Mouse (Mus musculus) spleen, adult 2 months (tissue): ENCODE results near the gene Cdip1. TPM values are rescaled to one million over a fixed set of nuclear protein-coding genes. Genes with fewer than 3 reads are reported as not detected.
"Not testable (repeated sequence)": the region's sequence is repeated elsewhere in the genome, so short reads cannot be mapped to it uniquely, and the experiment has no call there.

ENCODE experiments used
- DNase-seq, 2 experiments: peaks; one replicate each; pipeline versions ENCODE4 v3.0.0 to v3.0.0-alpha.2; 2012 to 2021; ENCODE audit warnings: low spot score in 2 of 2, low read depth in 1 of 2
- H3K27ac ChIP-seq: fragments of 200-500 bp; 2 replicates; pipeline ENCODE4 v1.5.1; 2012; ENCODE audit warnings: low read length, inconsistent platforms; ENCODE audit not compliant: insufficient read depth
- H3K27me3 ChIP-seq: fragments of 200-500 bp; 2 replicates; pipeline ENCODE4 v1.6.1; 2012; ENCODE audit warnings: mild to moderate bottlenecking, moderate library complexity, low read length, inconsistent platforms; ENCODE audit not compliant: control insufficient read depth, insufficient read depth
- H3K36me3 ChIP-seq: fragments of 200-500 bp; 2 replicates; pipeline ENCODE4 v1.6.1; 2012; ENCODE audit warnings: mild to moderate bottlenecking, low read length, inconsistent platforms; ENCODE audit not compliant: control insufficient read depth, insufficient read depth
- H3K4me1 ChIP-seq: fragments of 200-500 bp; 2 replicates; pipeline ENCODE4 v1.6.1; 2011; ENCODE audit warnings: inconsistent platforms; ENCODE audit not compliant: control insufficient read depth, insufficient read depth, insufficient read length
- H3K4me3 ChIP-seq: fragments of 200-500 bp; 2 replicates; pipeline ENCODE4 v1.5.1; 2011; ENCODE audit warnings: mild to moderate bottlenecking, inconsistent platforms; ENCODE audit not compliant: insufficient read depth, insufficient read length; ENCODE audit errors: extremely low read depth
- CTCF ChIP-seq: fragments of 200-500 bp; IDR thresholded peaks from 2 replicates; pipeline ENCODE4 v1.5.1; 2011; ENCODE audit warnings: mild to moderate bottlenecking, inconsistent platforms; ENCODE audit not compliant: insufficient read depth, insufficient read length, insufficient replicate concordance; ENCODE audit errors: extremely low read depth
- POLR2A ChIP-seq: fragments of 200-500 bp; IDR thresholded peaks from 2 replicates; pipeline ENCODE4 v1.6.1; 2011; ENCODE audit warnings: low read depth, low read length, inconsistent platforms
- WGBS: fragments of 180-500 bp; shearing (Covaris S2); methylation state at CpG from one replicate; pipeline ENCODE4 v1.1.7; 2018; 5-methylcytosine and 5-hydroxymethylcytosine counted together
- polyA plus RNA-seq: library from polyadenylated mRNA; depleted of rRNA; stranded (reverse); fragments of >200 nt; gene quantifications from 2 replicates; pipeline ENCODE4 v1.2.3, GENCODE M21; 2012

The Cdip1 gene
- polyA plus RNA-seq, 1 experiment = 40.4 TPM

DNA sequence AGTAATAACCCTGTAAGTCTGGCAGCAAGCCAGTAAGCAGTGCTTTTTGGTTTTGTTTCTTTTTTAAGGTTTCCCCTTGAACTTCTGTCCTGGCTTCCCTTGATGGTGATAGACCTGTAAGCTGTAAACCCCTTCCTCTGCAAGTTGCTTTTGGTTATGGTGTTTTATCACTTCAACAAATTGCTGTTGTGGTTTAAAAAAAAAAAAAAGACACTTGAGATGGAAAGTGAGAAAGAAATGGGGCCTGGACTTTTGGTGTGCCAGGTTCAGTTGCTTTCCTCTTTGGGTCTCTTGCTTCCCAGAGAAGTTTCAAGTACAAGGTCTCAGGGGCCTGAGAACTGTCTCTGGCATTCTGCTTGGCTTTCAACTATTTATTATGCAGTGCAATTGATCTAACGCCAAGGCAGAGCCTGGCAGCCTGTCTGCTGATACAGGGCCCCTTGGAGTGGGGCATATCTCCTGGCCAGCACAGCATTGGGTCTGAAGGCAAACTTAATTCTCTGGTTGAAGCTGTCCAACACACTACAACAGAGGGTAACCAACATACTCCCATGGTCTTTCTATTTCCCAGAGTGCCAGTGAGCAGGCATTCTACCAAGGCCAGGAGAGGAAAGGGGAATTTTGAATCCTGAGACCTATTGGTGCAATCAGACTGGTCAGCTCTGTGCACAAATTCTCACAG is 16.7 kb downstream of the Cdip1 start:
- Histone ChIP-seq H3K4me3 (no peak overlapping the region), H3K36me3 (peaks cover 20% of the 10 kb centered on the region), H3K27me3 (no peaks in the 10 kb centered on the region), H3K27ac (no peak overlapping the region), H3K4me1 (0 out of 2 replicates have a peak, but pooled peaks cover 3% of the 10 kb centered on the region)
- DNase-seq = no peak
- TF ChIP-seq CTCF (no peak), POLR2A (no peak)
- WGBS = 37% methylated on average over 1 of the region's 1 CpGs

DNA sequence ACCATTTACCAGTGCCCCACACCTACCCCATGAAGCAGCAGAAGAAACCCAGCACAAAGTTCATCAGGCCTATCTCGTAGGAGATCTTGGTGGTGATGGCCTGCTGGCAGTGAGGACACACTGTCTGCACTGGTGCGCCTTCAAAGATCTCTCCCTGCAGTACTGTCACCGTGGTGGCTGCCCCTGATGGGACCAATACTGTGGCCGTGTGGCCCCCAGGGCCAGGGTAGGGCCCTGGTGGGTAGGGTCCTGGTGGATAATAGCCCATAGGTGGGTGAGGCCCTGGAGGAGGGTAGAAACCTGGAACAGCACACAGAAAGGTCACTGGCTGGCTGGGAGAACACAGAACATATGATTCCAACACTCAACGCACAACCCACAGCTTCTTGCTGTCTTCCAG is 21.4 kb downstream of the Cdip1 start:
- H3K27ac ChIP-seq = no peak overlapping the region
- no peak for DNase-seq
- no peaks in the 10 kb centered on the region for H3K27me3 ChIP-seq
- 0 out of 2 replicates have a peak, but pooled peaks cover 3% of the 10 kb centered on the region for H3K4me1 ChIP-seq
- WGBS = 97% methylated on average over 5 of the region's 5 CpGs
- H3K36me3 ChIP-seq = peaks cover 49% of the 10 kb centered on the region
- no peak overlapping the region for H3K4me3 ChIP-seq
- TF ChIP-seq POLR2A = no peak
- no peak for TF ChIP-seq CTCF

DNA sequence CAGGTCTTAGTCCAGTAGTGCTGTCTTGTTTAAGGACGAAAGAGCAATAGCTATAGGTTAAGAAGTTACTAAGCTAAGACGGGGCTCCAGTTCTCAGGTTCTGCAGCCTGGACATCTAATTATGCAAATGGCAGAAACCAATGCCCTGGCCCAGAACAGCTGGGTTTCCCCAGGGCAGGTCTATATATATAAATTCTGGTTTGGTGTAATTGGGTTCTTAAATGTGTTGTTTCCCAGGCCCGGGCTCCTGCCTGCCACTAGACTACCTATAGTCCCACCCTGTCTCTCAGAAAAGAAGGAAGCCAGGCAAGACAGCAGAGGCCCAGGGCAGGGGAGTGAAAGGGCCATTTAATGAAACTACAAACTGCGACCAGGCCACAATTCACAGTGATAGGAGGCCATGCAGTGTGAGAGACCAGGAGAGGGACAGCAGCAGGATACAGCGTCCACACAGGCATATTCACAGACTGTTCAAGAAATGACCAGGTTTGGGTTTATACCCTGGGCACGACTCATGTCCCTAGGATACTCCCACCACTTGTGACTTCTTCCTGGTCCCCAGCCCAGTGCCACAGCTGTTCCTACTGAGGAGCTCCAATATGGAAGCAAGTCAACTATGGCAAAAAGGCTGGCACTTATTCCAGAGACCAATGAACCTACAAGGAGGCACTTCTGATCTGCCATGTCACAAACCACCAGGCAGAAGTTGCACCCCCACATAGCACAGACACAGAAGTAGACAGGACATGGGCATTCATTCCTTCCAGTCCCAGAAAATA is 22.9 kb downstream of the Cdip1 start:
- TF ChIP-seq CTCF = no peak
- no peak for TF ChIP-seq POLR2A
- DNase-seq = no peak
- Histone ChIP-seq H3K36me3 (peaks cover 52% of the 10 kb centered on the region), H3K4me1 (no peaks in the 10 kb centered on the region), H3K27me3 (no peaks in the 10 kb centered on the region), H3K4me3 (no peak overlapping the region), H3K27ac (no peak overlapping the region)
- 77% methylated on average over 6 of the region's 6 CpGs for WGBS

DNA sequence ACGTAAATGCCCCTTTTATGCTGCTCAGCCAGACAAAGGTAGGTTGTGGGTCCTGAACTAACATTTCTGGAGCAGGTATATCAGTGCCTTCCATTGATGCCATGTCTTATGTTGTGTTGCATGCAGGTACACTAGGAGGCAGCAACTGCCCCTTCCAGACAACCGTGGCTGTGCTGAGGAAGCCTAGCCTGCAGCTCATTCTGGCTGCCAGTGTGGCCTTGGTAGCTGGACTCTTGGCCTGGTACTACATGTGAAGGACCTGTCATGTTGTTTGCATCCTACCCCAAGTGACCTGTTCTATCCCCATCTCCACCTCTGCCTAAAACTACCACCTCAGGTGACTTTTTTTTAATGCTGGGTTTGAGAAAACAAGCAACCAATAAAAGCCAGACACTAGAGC is 24.2 kb downstream of the Cdip1 start:
- Histone ChIP-seq H3K27me3 (no peaks in the 10 kb centered on the region), H3K4me3 (no peak overlapping the region), H3K27ac (no peak overlapping the region), H3K36me3 (peaks cover 52% of the 10 kb centered on the region), H3K4me1 (no peaks in the 10 kb centered on the region)
- TF ChIP-seq POLR2A (no peak), CTCF (no peak)
- no peak for DNase-seq
- WGBS = 95% methylated on average over 2 of the region's 2 CpGs

DNA sequence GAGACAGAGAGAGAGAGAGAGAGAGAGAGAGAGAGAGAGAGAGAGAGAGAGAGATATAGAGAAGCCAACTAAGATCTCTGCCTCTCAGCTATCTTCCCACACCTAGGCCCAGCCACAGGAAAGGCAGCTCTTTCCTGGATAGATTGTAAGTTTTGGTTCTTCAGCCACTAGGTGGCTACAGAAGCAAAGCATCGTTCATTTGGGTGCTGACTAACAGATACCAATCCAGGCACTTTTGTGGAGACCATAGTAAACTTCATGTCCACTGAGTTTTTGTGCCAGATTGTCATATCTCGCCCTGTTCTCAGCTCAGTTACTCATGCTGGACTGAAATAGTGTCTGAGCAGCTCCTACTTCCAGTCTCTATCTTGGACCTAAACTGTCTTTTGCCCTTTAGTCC is 26.8 kb downstream of the Cdip1 start:
- Histone ChIP-seq H3K27me3 (no peaks in the 10 kb centered on the region), H3K4me3 (no peak overlapping the region), H3K27ac (no peak overlapping the region), H3K4me1 (no peaks in the 10 kb centered on the region), H3K36me3 (peaks cover 31% of the 10 kb centered on the region)
- TF ChIP-seq CTCF (peak; percentile 23; the same call in 1 of the 2 replicates), POLR2A (no peak)
- DNase-seq = peak in 1 of 2 experiments; percentile 12
- WGBS = 38% methylated on average over 2 of the region's 2 CpGs

DNA sequence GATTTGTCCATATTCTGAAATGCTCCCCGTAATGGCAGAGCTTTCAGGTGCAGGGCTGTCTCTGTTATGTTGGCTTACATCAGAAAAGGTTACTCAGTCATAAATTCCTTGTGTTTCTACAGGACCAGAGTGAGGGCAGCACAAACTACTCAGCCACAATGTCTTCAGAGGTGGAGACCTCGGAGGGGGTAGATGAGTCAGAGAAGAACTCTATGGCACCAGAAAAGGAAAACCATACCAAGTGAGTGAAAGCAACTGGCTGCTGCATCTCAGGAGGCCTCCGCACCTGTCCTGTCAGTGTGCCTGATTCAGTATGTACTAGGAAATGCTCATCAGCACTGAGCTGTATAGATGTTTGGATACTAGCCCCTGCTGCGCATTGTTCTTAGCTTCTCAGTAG is 27.7 kb downstream of the Cdip1 start:
- TF ChIP-seq CTCF (no peak), POLR2A (no peak)
- H3K4me1 ChIP-seq = no peaks in the 10 kb centered on the region
- no peak overlapping the region for H3K27ac ChIP-seq
- WGBS = 95% methylated on average over 4 of the region's 4 CpGs
- DNase-seq = no peak
- no peaks in the 10 kb centered on the region for H3K27me3 ChIP-seq
- H3K4me3 ChIP-seq = no peak overlapping the region
- H3K36me3 ChIP-seq = peaks cover 23% of the 10 kb centered on the region

DNA sequence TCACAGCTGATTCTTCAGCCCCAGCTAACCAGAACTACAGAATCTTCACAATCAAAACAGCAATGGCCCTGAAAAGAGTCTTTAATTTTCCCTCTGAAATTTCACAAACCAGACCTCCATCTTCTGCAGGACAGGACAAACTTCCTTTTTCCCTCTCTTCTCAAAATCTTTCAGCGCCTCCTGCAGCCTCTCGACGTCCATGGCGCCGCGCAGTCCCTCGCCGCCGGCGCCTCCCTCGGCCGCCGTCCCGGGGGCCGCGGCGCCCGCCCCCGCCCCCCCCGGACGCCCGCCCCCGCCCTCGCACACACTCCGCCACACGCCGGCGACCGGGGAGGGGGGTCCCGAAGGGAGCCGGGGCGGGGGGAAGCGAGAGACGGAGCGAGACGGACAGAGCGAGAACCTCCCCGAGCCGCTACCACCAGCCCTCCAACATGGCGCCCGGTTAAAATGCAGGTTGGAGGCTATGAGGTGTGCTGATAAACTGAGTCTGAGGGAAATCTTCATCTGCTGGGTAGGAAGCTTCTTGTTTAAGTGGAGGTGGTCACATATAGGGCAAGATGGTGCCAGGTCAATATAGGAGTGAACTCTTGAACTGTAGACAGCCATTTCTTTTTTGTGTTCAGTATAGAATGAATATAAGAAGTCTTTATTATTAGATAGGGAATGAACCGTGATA is 33.3 kb downstream of the Cdip1 start:
- not testable (repeated sequence) for H3K4me1 ChIP-seq, H3K27me3 ChIP-seq, H3K36me3 ChIP-seq, DNase-seq
- Histone ChIP-seq H3K4me3 (peak overlapping the region; percentile 36; the same call in 1 of the 2 replicates), H3K27ac (peak overlapping the region; percentile 25; the same call in 1 of the 2 replicates)
- WGBS = 8% methylated on average over 34 of the region's 42 CpGs
